Mouse (Mus musculus) forebrain, embryonic 10.5 days (tissue): ENCODE measurements at regions not wholly inside any gene's neighbourhood (a gene's known extent, or its start where the extent isn't known, plus 50 kb on each side); places are given as distances from the start of the nearest gene placed in this dataset.

Experiments used
- DNase-seq: peaks from one replicate; pipeline ENCODE4 v3.0.0-alpha.2; 2017; ENCODE audit warnings: low spot score; ENCODE audit errors: extremely low spot score
- H3K27ac ChIP-seq: fragments of 300-500 bp; sonication (generic); 2 replicates; pipeline ENCODE4 v1.5.1; 2016; ENCODE audit warnings: mild to moderate bottlenecking
- H3K27me3 ChIP-seq: fragments of 300-500 bp; sonication (generic); 2 replicates; pipeline ENCODE4 v1.6.1; 2016; ENCODE audit warnings: mild to moderate bottlenecking; ENCODE audit not compliant: poor library complexity, severe bottlenecking
- H3K36me3 ChIP-seq: fragments of 300-500 bp; sonication (generic); replicated peaks from 2 replicates; pipeline ENCODE4 v1.6.1; 2016; ENCODE audit warnings: mild to moderate bottlenecking, moderate library complexity
- H3K4me1 ChIP-seq: fragments of 300-500 bp; sonication (generic); 2 replicates; pipeline ENCODE4 v1.6.1; 2016
- H3K4me3 ChIP-seq: fragments of 300-500 bp; sonication (generic); 2 replicates; pipeline ENCODE4 v1.5.1; 2016; ENCODE audit warnings: mild to moderate bottlenecking, moderate library complexity
- H3K9me3 ChIP-seq: fragments of 300-500 bp; sonication (generic); 2 replicates; pipeline ENCODE4 v1.6.1; 2016; ENCODE audit warnings: mild to moderate bottlenecking, moderate library complexity
- WGBS: fragments of 180-500 bp; shearing (Covaris S2); methylation state at CpG from one replicate; pipeline ENCODE4 v1.1.7; 2016; 5-methylcytosine and 5-hydroxymethylcytosine counted together

GRCm38 (mm10) chr17:92159325-92159724, 1039.5 kb upstream of the Adcyap1 start:
- Histone ChIP-seq H3K27ac (no peak overlapping the region), H3K4me1 (no peaks in the 10 kb centered on the region), H3K9me3 (no peaks in the 10 kb centered on the region), H3K36me3 (no peaks in the 10 kb centered on the region), H3K27me3 (no peaks in the 10 kb centered on the region), H3K4me3 (no peak overlapping the region)
- WGBS: 66% methylated on average over 1 of the region's 1 CpGs
- no peak for DNase-seq

GRCm38 (mm10) chr17:92185740-92186139, 1013.1 kb upstream of the Adcyap1 start:
- WGBS: 83% methylated on average over 1 of the region's 1 CpGs

GRCm38 (mm10) chr17:92210730-92211129, 988.1 kb upstream of the Adcyap1 start:
- Histone ChIP-seq H3K36me3 (no peaks in the 10 kb centered on the region), H3K27me3 (no peaks in the 10 kb centered on the region), H3K4me3 (no peak overlapping the region), H3K9me3 (no peaks in the 10 kb centered on the region), H3K27ac (no peak overlapping the region), H3K4me1 (no peaks in the 10 kb centered on the region)
- DNase-seq: peak; percentile 17

More at GRCm38 (mm10) chr17:92185740-92186139, 1013.1 kb upstream of the Adcyap1 start:
- Histone ChIP-seq H3K36me3 (no peaks in the 10 kb centered on the region), H3K27me3 (no peaks in the 10 kb centered on the region), H3K9me3 (no peaks in the 10 kb centered on the region), H3K4me3 (no peak overlapping the region), H3K4me1 (no peaks in the 10 kb centered on the region), H3K27ac (no peak overlapping the region)
- DNase-seq: no peak

- no peaks in the 10 kb centered on the region for H3K27me3 ChIP-seq
- 82% methylated on average over 2 of the region's 2 CpGs for WGBS
- DNase-seq: no peak
- no peaks in the 10 kb centered on the region for H3K4me1 ChIP-seq
- no peaks in the 10 kb centered on the region for H3K9me3 ChIP-seq
- H3K4me3 ChIP-seq: no peak overlapping the region
- no peaks in the 10 kb centered on the region for H3K36me3 ChIP-seq
- H3K27ac ChIP-seq: no peak overlapping the region
Observed at GRCm38 (mm10) chr17:92216464-92216863, 982.4 kb upstream of the Adcyap1 start.
